Mouse (Mus musculus): ENCODE data around the gene Zswim1.
"Not testable (repeated sequence)": the region's sequence is repeated elsewhere in the genome, so short reads cannot be mapped to it uniquely, and the experiment has no call there.

The Zswim1 gene

GRCm38 (mm10) chr2:164868491-164868890 lies 46.0 kb downstream of the Zswim1 start:
- DNase-seq: no peak

GRCm38 (mm10) chr2:164871602-164872303 lies 49.3 kb downstream of the Zswim1 start:
- DNase-seq: no peak

- DNase-seq: no peak
These were observed 51.1 kb downstream of the Zswim1 start for GRCm38 (mm10) chr2:164873621-164874020.

DNA sequence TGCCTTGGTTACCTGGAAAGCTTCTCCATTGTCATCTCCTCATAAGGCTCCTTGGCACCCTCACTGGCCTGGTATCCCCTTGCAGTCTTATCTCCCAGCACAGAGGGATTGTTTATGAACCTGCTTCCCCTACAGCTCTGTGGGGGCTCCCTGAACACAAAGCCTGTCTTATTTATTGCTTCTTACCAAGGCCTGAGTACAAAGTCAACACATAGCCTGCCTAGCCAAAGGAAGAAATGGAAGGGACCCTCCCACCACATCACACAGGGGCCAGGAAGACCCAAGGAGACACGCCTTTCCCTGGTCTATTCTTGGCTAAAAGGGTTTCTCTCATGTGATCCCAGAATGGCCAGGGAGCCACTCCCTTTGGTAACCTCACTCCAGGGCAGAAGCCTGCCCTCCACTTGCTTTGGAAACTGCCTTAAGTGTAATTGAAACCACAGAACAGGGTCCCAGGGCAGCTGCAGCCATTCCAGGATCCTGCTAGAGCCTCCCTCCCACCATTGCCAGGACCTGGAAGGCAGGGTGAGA lies 51.8 kb downstream of the Zswim1 start:
- peak in 1 of 2 experiments; percentile 55 for DNase-seq

DNA sequence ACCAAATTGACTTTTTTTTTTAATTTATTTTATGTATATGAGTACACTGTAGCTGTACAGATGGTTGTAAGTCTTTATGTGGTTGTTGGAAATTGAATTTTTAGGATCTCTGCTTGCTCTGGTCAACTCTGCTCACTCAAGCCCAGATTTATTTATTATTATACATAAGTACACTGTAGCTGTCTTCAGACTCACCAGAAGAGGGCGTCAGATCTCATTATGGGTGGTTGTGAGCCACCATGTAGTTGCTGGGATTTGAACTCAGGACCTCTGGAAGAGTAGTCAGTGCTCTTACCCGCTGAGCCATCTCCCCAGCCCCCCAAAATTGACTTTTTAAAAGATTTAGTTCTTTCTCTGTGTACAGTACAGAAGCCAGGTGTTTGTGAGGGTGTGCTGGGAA lies 53.2 kb downstream of the Zswim1 start:
- not testable (repeated sequence) for DNase-seq

All from kidney, postnatal 4 days (tissue).